Mouse (Mus musculus): ENCODE measurements around the gene Txndc5.

Gene Txndc5

DNA sequence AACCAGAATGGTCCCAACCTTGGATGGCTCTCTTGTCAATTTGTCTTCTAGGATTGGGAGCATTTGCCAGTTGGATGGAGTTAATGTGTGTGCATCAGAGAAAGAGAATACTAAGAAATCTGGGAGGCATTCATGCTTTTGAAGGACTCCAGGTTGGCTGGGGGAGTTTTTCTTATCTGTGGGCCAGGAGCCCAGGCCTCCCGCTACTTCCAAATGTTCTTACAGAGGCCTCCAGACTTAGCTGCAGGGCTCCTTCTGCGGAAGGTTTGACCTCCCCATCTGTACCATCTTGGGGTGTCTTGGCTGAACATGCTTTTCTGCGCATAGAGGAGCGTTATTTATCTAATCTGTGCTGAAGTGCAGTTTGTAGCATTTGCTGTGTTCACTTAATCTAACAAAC is 56.0 kb downstream of the Txndc5 start:
- DNase-seq (ENCODE audit: low read depth, low spot score) = peak; percentile 15

GRCm38 (mm10) chr13:38470882-38471281 is 57.7 kb downstream of the Txndc5 start:
- no peak for DNase-seq (ENCODE audit: low read depth, low spot score)

DNA sequence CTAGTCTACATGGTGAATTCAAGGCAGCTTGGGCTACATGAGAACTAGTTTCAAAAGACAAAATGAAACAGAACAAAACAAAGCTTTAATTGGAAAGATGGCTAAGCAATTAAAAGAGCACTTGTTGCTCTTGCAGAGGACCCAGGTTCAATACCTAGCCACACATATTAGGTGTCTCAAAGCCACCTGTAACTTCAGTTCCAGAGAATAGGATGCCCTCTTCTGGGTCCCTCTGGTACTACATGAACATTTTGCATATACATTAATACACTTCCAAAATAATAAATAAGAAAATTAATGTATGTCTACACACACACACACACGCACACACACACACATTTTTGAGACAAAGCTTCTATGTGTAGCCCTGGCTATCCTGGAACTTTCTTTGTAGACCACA is 65.2 kb downstream of the Txndc5 start:
- no peak for DNase-seq (ENCODE audit: low read depth, low spot score)

- DNase-seq (ENCODE audit: low read depth, low spot score) = no peak
Observed at GRCm38 (mm10) chr13:38451446-38451845, 77.2 kb downstream of the Txndc5 start.

Data from telencephalon, adult 2 months (tissue).